Mouse (Mus musculus) MEL (cell line): Measurements from ENCODE around the gene Fhl3. TPM values are rescaled to one million over a fixed set of nuclear protein-coding genes. Genes with fewer than 3 reads are reported as not detected.

Source experiments
- DNase-seq: peaks from one replicate; pipeline ENCODE4 v3.0.0; 2011; ENCODE audit warnings: low read depth, low spot score
- H3K27ac ChIP-seq: 2 replicates; pipeline ENCODE4 v1.5.1; 2012; ENCODE audit warnings: low read depth, mild to moderate bottlenecking, control low read depth, low read length, moderate library complexity; ENCODE audit not compliant: control insufficient read depth
- H3K27me3 ChIP-seq, 2 experiments: fragments of 150-350 bp in 1 of 2; sonication (generic) in 1 of 2; 2 replicates each; pipeline ENCODE4 v1.6.1; 2012; ENCODE audit warnings: low read length in 2 of 2, mild to moderate bottlenecking in 2 of 2, improper control_type of control experiment in 1 of 2, moderate library complexity in 1 of 2; ENCODE audit not compliant: insufficient read depth in 2 of 2, control insufficient read depth in 1 of 2
- H3K36me3 ChIP-seq, 2 experiments: 2 replicates each; pipeline ENCODE4 v1.6.1; 2012 to 2014; ENCODE audit warnings: low read length in 2 of 2, improper control_type of control experiment in 1 of 2, inconsistent platforms in 1 of 2, mild to moderate bottlenecking in 1 of 2; ENCODE audit not compliant: insufficient read depth in 2 of 2, control insufficient read depth in 1 of 2
- H3K4me1 ChIP-seq, 2 experiments: fragments of 150-350 bp in 1 of 2; sonication (generic) in 1 of 2; 2 replicates each; pipeline ENCODE4 v1.6.1; 2012; ENCODE audit warnings: low read length in 2 of 2, improper control_type of control experiment in 1 of 2, mild to moderate bottlenecking in 1 of 2; ENCODE audit not compliant: insufficient read depth in 2 of 2, control insufficient read depth in 1 of 2
- H3K4me3 ChIP-seq, 2 experiments: fragments of 150-350 bp in 1 of 2; sonication (generic) in 1 of 2; 2 replicates each; pipeline ENCODE4 v1.5.1; 2012; ENCODE audit warnings: low read depth in 2 of 2, low read length in 2 of 2, mild to moderate bottlenecking in 2 of 2, moderate library complexity in 2 of 2, control low read depth in 1 of 2, improper control_type of control experiment in 1 of 2; ENCODE audit not compliant: control insufficient read depth in 1 of 2, insufficient read depth in 1 of 2
- H3K79me2 ChIP-seq: 2 replicates; pipeline ENCODE4 v1.6.1; 2012; ENCODE audit warnings: mild to moderate bottlenecking, low read length, moderate library complexity; ENCODE audit not compliant: control insufficient read depth, poor library complexity, insufficient read depth
- H3K9ac ChIP-seq: 2 replicates; pipeline ENCODE4 v1.6.1; 2012; ENCODE audit warnings: low read depth, mild to moderate bottlenecking, control low read depth, low read length, moderate library complexity; ENCODE audit not compliant: control insufficient read depth, poor library complexity, severe bottlenecking
- H3K9me3 ChIP-seq: fragments of 150-350 bp; sonication (generic); replicated peaks from 2 replicates; pipeline ENCODE4 v1.6.1; 2012; ENCODE audit warnings: mild to moderate bottlenecking, low read length, improper control_type of control experiment, moderate library complexity; ENCODE audit not compliant: insufficient read depth
- BHLHE40 ChIP-seq: IDR thresholded peaks from 2 replicates; pipeline ENCODE4 v1.6.1; 2012; ENCODE audit warnings: low read depth, mild to moderate bottlenecking, inconsistent platforms, low read length, improper control_type of control experiment, borderline replicate concordance
- CHD2 ChIP-seq: IDR thresholded peaks from 2 replicates; pipeline ENCODE4 v1.6.1; 2011; ENCODE audit warnings: low read length, improper control_type of control experiment
- CTCF ChIP-seq, 3 experiments: IDR thresholded peaks in 2 of 3; conservative IDR thresholded peaks in 1 of 3; 2 replicates each; pipeline ENCODE4 v1.5.1; 2011 to 2012; ENCODE audit warnings: low read length in 3 of 3, low read depth in 2 of 3, mild to moderate bottlenecking in 2 of 3, improper control_type of control experiment in 1 of 3, inconsistent platforms in 1 of 3, mixed read lengths in 1 of 3, moderate library complexity in 1 of 3; ENCODE audit not compliant: control insufficient read depth in 1 of 3, insufficient read depth in 1 of 3, poor library complexity in 1 of 3, severe bottlenecking in 1 of 3
- E2F4 ChIP-seq: IDR thresholded peaks from 2 replicates; pipeline ENCODE4 v1.6.1; 2011; ENCODE audit warnings: low read depth, low read length, improper control_type of control experiment, borderline replicate concordance
- ELF1 ChIP-seq: IDR thresholded peaks from 2 replicates; pipeline ENCODE4 v1.6.1; 2014; ENCODE audit warnings: low read depth, mild to moderate bottlenecking, inconsistent platforms, low read length, improper control_type of control experiment, moderate library complexity
- EP300 ChIP-seq, 2 experiments: IDR thresholded peaks; 2 replicates each; pipeline ENCODE4 v1.6.1; 2011; ENCODE audit warnings: improper control_type of control experiment in 2 of 2, low read length in 2 of 2, low read depth in 1 of 2, mild to moderate bottlenecking in 1 of 2
- ETS1 ChIP-seq: IDR thresholded peaks from 2 replicates; pipeline ENCODE4 v1.6.1; 2012; ENCODE audit warnings: low read depth, mild to moderate bottlenecking, inconsistent platforms, low read length, improper control_type of control experiment, moderate library complexity
- GABPA ChIP-seq: IDR thresholded peaks from 2 replicates; pipeline ENCODE4 v1.6.1; 2012; ENCODE audit warnings: low read depth, mild to moderate bottlenecking, inconsistent platforms, low read length, improper control_type of control experiment, moderate library complexity
- GATA1 ChIP-seq: IDR thresholded peaks from 2 replicates; pipeline ENCODE4 v1.6.1; 2011; ENCODE audit warnings: low read depth, low read length, improper control_type of control experiment
- HCFC1 ChIP-seq: IDR thresholded peaks from 2 replicates; pipeline ENCODE4 v1.6.1; 2012; ENCODE audit warnings: low read depth, mild to moderate bottlenecking, inconsistent platforms, low read length, improper control_type of control experiment, moderate library complexity
- JUND ChIP-seq: IDR thresholded peaks from 2 replicates; pipeline ENCODE4 v1.6.1; 2011; ENCODE audit warnings: low read depth, mild to moderate bottlenecking, improper control_type of control experiment, low read length
- KAT2A ChIP-seq: conservative IDR thresholded peaks from 2 replicates; pipeline ENCODE4 v1.6.1; 2012; ENCODE audit warnings: low read depth, low read length, improper control_type of control experiment, inconsistent platforms
- MAFK ChIP-seq: IDR thresholded peaks from 2 replicates; pipeline ENCODE4 v1.6.1; 2011; ENCODE audit warnings: low read depth, mild to moderate bottlenecking, low read length, improper control_type of control experiment, borderline replicate concordance
- MAZ ChIP-seq: IDR thresholded peaks from 2 replicates; pipeline ENCODE4 v1.6.1; 2012; ENCODE audit warnings: low read depth, mild to moderate bottlenecking, inconsistent platforms, low read length, improper control_type of control experiment
- MEF2A ChIP-seq: IDR thresholded peaks from 2 replicates; pipeline ENCODE4 v1.6.1; 2014; ENCODE audit warnings: low read depth, mild to moderate bottlenecking, inconsistent platforms, low read length, improper control_type of control experiment; ENCODE audit not compliant: poor library complexity, insufficient replicate concordance, severe bottlenecking; ENCODE audit errors: extremely low read depth
- MXI1 ChIP-seq: IDR thresholded peaks from 2 replicates; pipeline ENCODE4 v1.6.1; 2011; ENCODE audit warnings: mild to moderate bottlenecking, low read depth, low read length, improper control_type of control experiment
- MYB ChIP-seq: IDR thresholded peaks from 2 replicates; pipeline ENCODE4 v1.6.1; 2011; ENCODE audit warnings: mild to moderate bottlenecking, low read depth, low read length, improper control_type of control experiment
- NELFE ChIP-seq: IDR thresholded peaks from 2 replicates; pipeline ENCODE4 v1.6.1; 2011; ENCODE audit warnings: low read depth, low read length, improper control_type of control experiment
- NRF1 ChIP-seq: IDR thresholded peaks from 2 replicates; pipeline ENCODE4 v1.6.1; 2014; ENCODE audit warnings: low read depth, mild to moderate bottlenecking, inconsistent platforms, low read length, improper control_type of control experiment, moderate library complexity; ENCODE audit not compliant: poor library complexity, insufficient read depth, severe bottlenecking
- POLR2AphosphoS2 ChIP-seq: IDR thresholded peaks from 2 replicates; pipeline ENCODE4 v1.6.1; 2011; ENCODE audit warnings: low read length, improper control_type of control experiment
- POLR2AphosphoS5 ChIP-seq: IDR thresholded peaks from 2 replicates; pipeline ENCODE4 v1.6.1; 2012; ENCODE audit warnings: low read depth, borderline replicate concordance, mild to moderate bottlenecking, inconsistent platforms, low read length, moderate library complexity, mixed read lengths
- RAD21 ChIP-seq: IDR thresholded peaks from 2 replicates; pipeline ENCODE4 v1.6.1; 2011; ENCODE audit warnings: mild to moderate bottlenecking, low read depth, low read length, improper control_type of control experiment
- RCOR1 ChIP-seq: IDR thresholded peaks from 2 replicates; pipeline ENCODE4 v1.6.1; 2012; ENCODE audit warnings: low read depth, mild to moderate bottlenecking, inconsistent platforms, low read length, improper control_type of control experiment
- SIN3A ChIP-seq: IDR thresholded peaks from 2 replicates; pipeline ENCODE4 v1.6.1; 2012; ENCODE audit warnings: low read length, improper control_type of control experiment, inconsistent platforms
- SMC3 ChIP-seq: IDR thresholded peaks from 2 replicates; pipeline ENCODE4 v1.6.1; 2011; ENCODE audit warnings: low read depth, low read length, improper control_type of control experiment
- TAL1 ChIP-seq: IDR thresholded peaks from 2 replicates; pipeline ENCODE4 v1.6.1; 2012; ENCODE audit warnings: mild to moderate bottlenecking, inconsistent platforms, low read length, moderate library complexity, mixed read lengths
- TBP ChIP-seq: IDR thresholded peaks from 2 replicates; pipeline ENCODE4 v1.8.0; 2011; ENCODE audit warnings: low read depth, low read length, improper control_type of control experiment
- TCF12 ChIP-seq: IDR thresholded peaks from 2 replicates; pipeline ENCODE4 v1.6.1; 2014; ENCODE audit warnings: low read depth, mild to moderate bottlenecking, inconsistent platforms, low read length, improper control_type of control experiment, moderate library complexity
- UBTF ChIP-seq: IDR thresholded peaks from 2 replicates; pipeline ENCODE4 v1.6.1; 2012; ENCODE audit warnings: low read depth, mild to moderate bottlenecking, inconsistent platforms, low read length, improper control_type of control experiment, moderate library complexity, borderline replicate concordance; ENCODE audit not compliant: insufficient read depth
- USF2 ChIP-seq, 2 experiments: IDR thresholded peaks; 2 replicates each; pipeline ENCODE4 v1.6.1; 2011 to 2012; ENCODE audit warnings: improper control_type of control experiment in 2 of 2, low read length in 2 of 2, borderline replicate concordance in 1 of 2, inconsistent platforms in 1 of 2, low read depth in 1 of 2, mild to moderate bottlenecking in 1 of 2; ENCODE audit not compliant: insufficient read depth in 1 of 2
- ZC3H11A ChIP-seq: IDR thresholded peaks from 2 replicates; pipeline ENCODE4 v1.6.1; 2012; ENCODE audit warnings: low read depth, mild to moderate bottlenecking, inconsistent platforms, low read length, improper control_type of control experiment
- ZKSCAN1 ChIP-seq: IDR thresholded peaks from 2 replicates; pipeline ENCODE4 v1.6.1; 2012; ENCODE audit warnings: low read depth, mild to moderate bottlenecking, inconsistent platforms, low read length, improper control_type of control experiment, moderate library complexity
- ZMIZ1 ChIP-seq: IDR thresholded peaks from 2 replicates; pipeline ENCODE4 v1.6.1; 2012; ENCODE audit warnings: low read depth, mild to moderate bottlenecking, inconsistent platforms, low read length, improper control_type of control experiment, moderate library complexity
- ZNF384 ChIP-seq: IDR thresholded peaks from 2 replicates; pipeline ENCODE4 v1.6.1; 2012; ENCODE audit warnings: low read depth, mild to moderate bottlenecking, inconsistent platforms, low read length, improper control_type of control experiment
- polyA plus RNA-seq, 2 experiments: library from polyadenylated mRNA; stranded (reverse) in 1 of 2; unstranded in 1 of 2; fragments of >175 nt in 1 of 2; fragments of >200 nt in 1 of 2; gene quantifications; 2 replicates each; pipeline versions ENCODE4 v1.2.1 to v1.2.4; 2012; ENCODE audit warnings: low replicate concordance in 2 of 2, low read depth in 1 of 2; ENCODE audit not compliant: insufficient read length in 2 of 2, insufficient read depth in 1 of 2, missing spikeins in 1 of 2
- total RNA-seq: library from RNA; depleted of rRNA; stranded (reverse); fragments of 300-350 nt; gene quantifications from 2 replicates; pipeline ENCODE4 v1.2.3, GENCODE M21; 2012

The Fhl3 gene
- total and polyA plus RNA-seq, 3 experiments = 5.6 to 13.8 TPM; not detected in 1

DNA sequence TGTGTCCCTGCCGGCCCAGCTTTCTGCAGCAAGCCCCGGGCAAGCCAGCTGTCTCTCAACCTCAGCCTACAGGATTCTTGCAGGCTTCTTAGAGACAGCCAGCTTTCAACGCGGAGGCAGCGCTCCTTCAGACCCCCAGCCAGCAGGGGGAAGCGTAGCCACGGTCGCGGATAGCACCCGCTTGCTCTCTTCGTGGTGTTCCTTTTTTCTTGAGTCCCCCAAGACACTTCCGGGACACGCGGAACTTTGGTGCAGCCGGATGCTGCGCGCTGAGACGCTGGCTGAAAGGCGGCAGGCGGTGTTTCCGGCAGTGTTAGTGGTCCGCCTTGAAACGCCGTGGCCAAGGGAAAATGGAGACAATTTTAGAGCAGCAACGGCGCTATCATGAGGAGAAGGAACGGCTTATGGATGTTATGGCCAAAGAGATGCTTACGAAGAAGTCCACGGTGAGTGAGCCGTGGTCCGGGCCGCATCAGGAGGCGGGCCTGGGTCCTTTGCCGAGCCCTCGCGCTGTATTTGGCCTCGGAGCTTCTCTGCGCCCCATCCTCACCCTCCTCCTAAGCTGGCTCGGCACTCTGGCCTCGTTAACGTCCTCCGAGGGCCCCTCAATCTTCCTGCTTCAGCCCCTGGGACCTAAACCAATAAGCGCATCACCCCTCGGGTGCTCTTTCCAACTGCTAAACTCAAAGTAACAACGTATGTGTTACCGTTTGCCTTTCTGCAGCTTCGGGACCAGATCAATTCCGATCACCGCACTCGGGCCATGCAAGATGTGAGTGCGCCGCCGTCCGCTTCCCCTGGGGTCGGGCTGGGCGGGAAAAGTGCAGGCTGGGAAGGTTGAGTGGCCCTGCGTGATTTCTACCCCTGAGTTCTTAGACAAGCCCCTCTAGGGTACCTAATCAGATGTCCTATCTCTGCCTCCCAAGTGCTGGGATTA lies 14.3 kb downstream of the Fhl3 start, which contains the start of gene Sf3a3:
Gene Sf3a3, plus strand, starts transcription at position 232 of the 937 bp plus-strand sequence.
- Histone ChIP-seq H3K79me2 (peaks cover 16% of the 10 kb centered on the region), H3K4me3 (peak within 1 kb of the TSS; percentile 64 to 94), H3K36me3 (peaks cover 4 to 10% of the 10 kb centered on the region in 2 experiments), H3K9me3 (no peaks in the 10 kb centered on the region), H3K4me1 (peaks cover 0 to 10% of the 10 kb centered on the region in 2 experiments; a peak in 2 of 4 replicates), H3K27me3 (no peaks in the 10 kb centered on the region), H3K9ac (peak within 1 kb of the TSS; percentile 86), H3K27ac (peak within 1 kb of the TSS; percentile 63)
- DNase-seq = peak; percentile 98
- TF ChIP-seq MAZ (peak; percentile 91), HCFC1 (peak; percentile 97), NRF1 (peak; percentile 36; the same call in 1 of the 2 replicates), RAD21 (no peak; the same call in 1 of the 2 replicates), JUND (no peak), ELF1 (peak; percentile 80; the same call in 1 of the 2 replicates), POLR2AphosphoS2 (peak; percentile 78; the same call in 1 of the 2 replicates), E2F4 (no peak), ZKSCAN1 (no peak), BHLHE40 (no peak), GATA1 (0 out of 2 replicates have a peak, but pooled peaks have one; percentile 12), MYB (no peak), EP300 (IDR thresholded peaks at IDR 0.05; ENCODE audit: low read depth in 1 of 2, low read length in 2 of 2) (no peak), TBP (peak; percentile 90), ETS1 (no peak), TCF12 (peak; percentile 79), ZNF384 (no peak), MEF2A (no peak), GABPA (peak; percentile 45; the same call in 1 of the 2 replicates), CHD2 (no peak), KAT2A (peak; percentile 72; the same call in 1 of the 2 replicates), RCOR1 (no peak), POLR2AphosphoS5 (no peak), ZC3H11A (no peak), USF2 (IDR thresholded peaks at IDR 0.05; ENCODE audit: borderline replicate concordance in 1 of 2, insufficient read depth in 1 of 2, low read depth in 1 of 2, low read length in 2 of 2) (no peak), TAL1 (no peak), UBTF (no peak; the same call in 1 of the 2 replicates), SIN3A (peak; percentile 96), MAFK (no peak), CTCF (IDR thresholded peaks at IDR 0.05 in 2 of 3, conservative IDR thresholded peaks at IDR 0.05 in 1 of 3; ENCODE audit: control insufficient read depth in 1 of 3, insufficient read depth in 1 of 3, low read depth in 2 of 3, low read length in 3 of 3, poor library complexity in 1 of 3, severe bottlenecking in 1 of 3) (peak; percentile 58 to 91 (median 87)), MXI1 (peak; percentile 81; the same call in 1 of the 2 replicates), ZMIZ1 (0 out of 2 replicates have a peak, but pooled peaks have one; percentile 33), SMC3 (peak; percentile 52), NELFE (peak; percentile 77)
